Mouse (Mus musculus): Measurements from ENCODE around the gene Ablim1.

DNA sequence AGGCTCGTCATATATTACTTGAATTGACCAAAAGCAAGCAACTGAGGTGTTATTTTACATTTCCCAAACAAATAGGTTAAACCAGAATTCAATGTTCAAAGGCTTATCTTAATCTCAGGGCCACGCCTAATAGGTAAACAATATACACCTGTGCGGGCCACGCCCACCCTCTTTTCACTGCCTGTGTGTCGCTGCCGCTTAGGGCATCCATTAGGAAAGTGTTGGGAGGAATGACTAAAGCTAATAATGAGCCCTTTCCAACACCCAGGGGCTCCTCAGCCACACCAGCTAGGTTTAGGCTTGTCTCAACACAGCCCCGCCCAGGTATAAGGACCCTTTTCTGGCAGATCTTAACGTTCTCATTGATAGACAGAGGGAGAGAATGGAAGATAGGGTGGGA lies 118.1 kb downstream of the Ablim1 start:
- TF ChIP-seq EP300 (optimal IDR thresholded peaks at IDR 0.05) (no peak), CTCF (IDR thresholded peaks at IDR 0.05; ENCODE audit: low read depth) (no peak)

Measured in stomach, postnatal 0 days (tissue).